Mouse (Mus musculus): ENCODE data around the gene Olfr600.
"Not testable (repeated sequence)": the region's sequence is repeated elsewhere in the genome, so short reads cannot be mapped to it uniquely, and the experiment has no call there.

Olfr600 gene

GRCm38 (mm10) chr7:103349569-103349968, at the start of gene Olfr600:
Olfr600 (minus strand) TSS chr7:103349669.
- DNase-seq, result no peak

DNA sequence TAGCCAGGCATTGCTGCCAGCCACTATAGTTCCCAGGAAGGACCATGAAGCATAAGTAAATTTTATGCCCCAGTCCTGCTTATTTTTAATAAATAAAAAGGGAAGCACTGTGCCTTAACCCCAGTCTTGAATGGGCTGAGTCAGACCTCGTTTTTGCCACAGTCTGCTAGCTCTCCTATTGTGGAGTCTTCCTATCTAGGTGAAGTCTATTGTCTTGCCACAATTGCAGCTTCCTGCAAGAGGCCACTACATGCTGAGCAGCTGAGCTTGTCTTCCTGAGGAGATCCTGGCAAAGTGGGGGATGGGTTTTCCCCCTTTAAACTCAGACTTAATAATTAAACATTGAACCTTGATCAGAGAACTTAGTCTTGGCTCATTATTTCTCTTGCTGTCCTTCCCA, 49.5 kb upstream of the Olfr600 start:
- DNase-seq, result no peak

GRCm38 (mm10) chr7:103397758-103398157, 48.3 kb upstream of the Olfr600 start:
- DNase-seq, result no peak

- DNase-seq, result no peak
Observed at GRCm38 (mm10) chr7:103386077-103386476, 36.6 kb upstream of the Olfr600 start, which contains the start of gene Olfr603. Olfr603 (minus strand) TSS chr7:103386177.

DNA sequence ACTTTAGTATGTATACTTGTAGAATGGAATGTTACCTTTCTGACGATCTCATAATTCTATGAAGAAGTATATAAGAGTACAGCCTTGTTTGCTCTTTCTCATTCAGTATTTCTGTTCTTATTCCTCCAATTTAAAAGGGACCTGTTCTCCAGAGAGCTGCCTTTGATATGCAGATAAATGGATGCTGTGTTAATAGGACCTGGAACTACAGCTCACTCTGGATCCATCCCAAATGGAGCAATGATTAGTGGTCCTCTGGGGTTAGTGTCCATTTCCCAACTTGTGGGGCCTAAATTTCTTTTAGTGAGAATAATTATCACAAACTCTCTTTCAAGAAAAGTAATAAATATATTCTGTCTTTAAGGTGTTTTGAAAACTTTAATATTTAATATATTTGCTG, 13.1 kb upstream of the Olfr600 start, which contains the start of gene Olfr601:
Gene Olfr601, minus strand, starts transcription at position 101 of the 400 bp plus-strand sequence.
- DNase-seq, result no peak

- DNase-seq, result no peak
Observed at GRCm38 (mm10) chr7:103335617-103336016, 13.9 kb downstream of the Olfr600 start, which contains the start of gene Olfr599. Olfr599 (plus strand) TSS chr7:103335917.

DNA sequence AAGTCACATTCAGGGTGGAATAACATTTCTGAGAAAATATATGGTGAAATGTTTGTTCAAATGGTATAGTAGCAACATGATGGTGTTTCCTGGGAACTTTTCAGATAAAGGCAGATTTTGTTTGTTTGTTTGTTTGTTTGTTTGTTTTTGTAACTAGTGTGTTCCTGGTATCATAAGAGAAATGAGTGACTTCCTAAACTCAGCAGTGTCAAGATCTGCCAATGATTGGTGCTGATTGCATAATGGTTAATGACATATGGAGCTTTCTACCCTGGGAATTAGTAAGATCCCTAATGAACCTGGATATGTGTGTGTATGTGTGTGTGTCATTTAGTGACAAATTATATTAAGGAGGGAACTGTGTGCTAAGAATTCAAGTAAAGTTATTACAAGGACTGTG, 26.2 kb downstream of the Olfr600 start, which contains the start of gene Olfr598:
Gene Olfr598, plus strand, starts transcription at position 301 of the 400 bp plus-strand sequence.
- no peak for DNase-seq

- DNase-seq, result not testable (repeated sequence)
Observed at GRCm38 (mm10) chr7:103316015-103316414, 33.5 kb downstream of the Olfr600 start, which contains the start of gene Olfr597. Olfr597 (plus strand) TSS chr7:103316315.

- not testable (repeated sequence) for DNase-seq
Observed at GRCm38 (mm10) chr7:103305348-103305747, 44.1 kb downstream of the Olfr600 start, which contains the start of gene Olfr596. Olfr596 (plus strand) TSS chr7:103305648.

Data from liver (tissue).